Mouse (Mus musculus): ENCODE data around the gene Cnot1.

Gene Cnot1

GRCm38 (mm10) chr8:95678024-95678611, 129.1 kb downstream of the Cnot1 start:
- DNase-seq, result peak in 1 of 2 experiments; percentile 11

- no peak for DNase-seq
Measured at GRCm38 (mm10) chr8:95677591-95678023, 129.7 kb downstream of the Cnot1 start.

GRCm38 (mm10) chr8:95676631-95677030, 130.6 kb downstream of the Cnot1 start, which contains the start of gene Ndrg4:
Gene Ndrg4, plus strand, starts transcription at chr8:95676980.
- DNase-seq, result no peak

GRCm38 (mm10) chr8:95672811-95673210, 134.5 kb downstream of the Cnot1 start:
- no peak for DNase-seq

GRCm38 (mm10) chr8:95671861-95672260, 135.4 kb downstream of the Cnot1 start:
- DNase-seq, result no peak

- no peak for DNase-seq
Measured at GRCm38 (mm10) chr8:95669967-95670366, 137.3 kb downstream of the Cnot1 start.

All from thymus, adult 18-20 months (tissue).